Mouse (Mus musculus): Measurements from ENCODE around the gene Gps1. TPM values are rescaled to one million over a fixed set of nuclear protein-coding genes. Genes with fewer than 3 reads are reported as not detected.

Gene Gps1
- polyA plus RNA-seq, 1 experiment from 2014 or later = 167 TPM

- WGBS = 0% methylated on average over 37 of the region's 40 CpGs
- peak overlapping the region; percentile 78 for H3K4me3 ChIP-seq (replicated peaks; ENCODE audit: low read length)
- peaks cover 24% of the 10 kb centered on the region for H3K4me1 ChIP-seq (ENCODE audit: control insufficient read depth, insufficient read depth, low read length)
- H3K9ac ChIP-seq (ENCODE audit: low read length) = peak overlapping the region; percentile 94
- peak overlapping the region; percentile 98 for H3K4me2 ChIP-seq (ENCODE audit: low read depth, low read length)
- peak; percentile 34 for ATAC-seq (ENCODE audit: insufficient read depth, low FRiP score)
- peak overlapping the region; percentile 95 for H3K27ac ChIP-seq (ENCODE audit: low read length)
- peaks cover 14% of the 10 kb centered on the region; the same call in 1 of the 2 replicates for H3K36me3 ChIP-seq (ENCODE audit: control insufficient read depth, insufficient read depth, low read length)
- H3K9me3 ChIP-seq (replicated peaks; ENCODE audit: control insufficient read depth, low read length) = no peaks in the 10 kb centered on the region
- no peaks in the 10 kb centered on the region for H3K27me3 ChIP-seq (ENCODE audit: control insufficient read depth, insufficient read depth, low read length)
Observed at GRCm38 (mm10) chr11:120823551-120823947, 39.5 kb downstream of the Gps1 start.

GRCm38 (mm10) chr11:120823956-120824786, 40.1 kb downstream of the Gps1 start, which contains the start of gene Fasn:
Gene Fasn (minus strand): TSS chr11:120824547.
- peak within 1 kb of the TSS; percentile 98 for H3K4me2 ChIP-seq (ENCODE audit: low read depth, low read length)
- H3K9ac ChIP-seq (ENCODE audit: low read length) = peak within 1 kb of the TSS; percentile 94
- H3K27ac ChIP-seq (ENCODE audit: low read length) = peak within 1 kb of the TSS; percentile 95
- H3K27me3 ChIP-seq (ENCODE audit: control insufficient read depth, insufficient read depth, low read length) = no peaks in the 10 kb centered on the region
- peaks cover 24% of the 10 kb centered on the region for H3K4me1 ChIP-seq (ENCODE audit: control insufficient read depth, insufficient read depth, low read length)
- H3K9me3 ChIP-seq (replicated peaks; ENCODE audit: control insufficient read depth, low read length) = no peaks in the 10 kb centered on the region
- peak within 1 kb of the TSS; percentile 78 for H3K4me3 ChIP-seq (replicated peaks; ENCODE audit: low read length)
- under 1% methylated on average over 108 of the region's 109 CpGs for WGBS
- H3K36me3 ChIP-seq (ENCODE audit: control insufficient read depth, insufficient read depth, low read length) = peaks cover 14% of the 10 kb centered on the region; the same call in 1 of the 2 replicates
- peak; percentile 90 for ATAC-seq (ENCODE audit: insufficient read depth, low FRiP score)

GRCm38 (mm10) chr11:120824787-120825288, 40.8 kb downstream of the Gps1 start:
- Histone ChIP-seq H3K9ac (ENCODE audit: low read length) (peak overlapping the region; percentile 94), H3K27me3 (ENCODE audit: control insufficient read depth, insufficient read depth, low read length) (no peaks in the 10 kb centered on the region), H3K4me2 (ENCODE audit: low read depth, low read length) (peak overlapping the region; percentile 98), H3K27ac (ENCODE audit: low read length) (peak overlapping the region; percentile 95), H3K36me3 (ENCODE audit: control insufficient read depth, insufficient read depth, low read length) (peaks cover 9% of the 10 kb centered on the region; the same call in 1 of the 2 replicates), H3K9me3 (replicated peaks; ENCODE audit: control insufficient read depth, low read length) (no peaks in the 10 kb centered on the region), H3K4me3 (replicated peaks; ENCODE audit: low read length) (peak overlapping the region; percentile 78), H3K4me1 (ENCODE audit: control insufficient read depth, insufficient read depth, low read length) (peaks cover 24% of the 10 kb centered on the region)
- ATAC-seq (ENCODE audit: insufficient read depth, low FRiP score) = peak; percentile 38
- under 1% methylated on average over 21 of the region's 21 CpGs for WGBS

GRCm38 (mm10) chr11:120825289-120825863, 41.3 kb downstream of the Gps1 start:
- H3K9me3 ChIP-seq (replicated peaks; ENCODE audit: control insufficient read depth, low read length) = no peaks in the 10 kb centered on the region
- no peaks in the 10 kb centered on the region for H3K27me3 ChIP-seq (ENCODE audit: control insufficient read depth, insufficient read depth, low read length)
- peak overlapping the region; percentile 98 for H3K4me2 ChIP-seq (ENCODE audit: low read depth, low read length)
- H3K9ac ChIP-seq (ENCODE audit: low read length) = peak overlapping the region; percentile 94
- 0 out of 2 replicates have a peak, but pooled peaks cover 5% of the 10 kb centered on the region for H3K36me3 ChIP-seq (ENCODE audit: control insufficient read depth, insufficient read depth, low read length)
- peak overlapping the region; percentile 95 for H3K27ac ChIP-seq (ENCODE audit: low read length)
- H3K4me3 ChIP-seq (replicated peaks; ENCODE audit: low read length) = peak overlapping the region; percentile 78
- 51% methylated on average over 4 of the region's 4 CpGs for WGBS
- ATAC-seq (ENCODE audit: insufficient read depth, low FRiP score) = no peak
- peaks cover 24% of the 10 kb centered on the region for H3K4me1 ChIP-seq (ENCODE audit: control insufficient read depth, insufficient read depth, low read length)

GRCm38 (mm10) chr11:120826016-120826953, 42.2 kb downstream of the Gps1 start:
- no peak overlapping the region for H3K4me2 ChIP-seq (ENCODE audit: low read depth, low read length)
- peak overlapping the region; percentile 95; the same call in 1 of the 2 replicates for H3K27ac ChIP-seq (ENCODE audit: low read length)
- H3K4me1 ChIP-seq (ENCODE audit: control insufficient read depth, insufficient read depth, low read length) = peaks cover 22% of the 10 kb centered on the region
- H3K9me3 ChIP-seq (replicated peaks; ENCODE audit: control insufficient read depth, low read length) = no peaks in the 10 kb centered on the region
- no peak for ATAC-seq (ENCODE audit: insufficient read depth, low FRiP score)
- H3K9ac ChIP-seq (ENCODE audit: low read length) = peak overlapping the region; percentile 94; the same call in 1 of the 2 replicates
- H3K36me3 ChIP-seq (ENCODE audit: control insufficient read depth, insufficient read depth, low read length) = 0 out of 2 replicates have a peak, but pooled peaks cover under 1% of the 10 kb centered on the region
- H3K27me3 ChIP-seq (ENCODE audit: control insufficient read depth, insufficient read depth, low read length) = no peaks in the 10 kb centered on the region
- 84% methylated on average over 8 of the region's 8 CpGs for WGBS
- H3K4me3 ChIP-seq (replicated peaks; ENCODE audit: low read length) = no peak overlapping the region

- Histone ChIP-seq H3K9ac (ENCODE audit: low read length) (no peak overlapping the region), H3K27me3 (ENCODE audit: control insufficient read depth, insufficient read depth, low read length) (no peaks in the 10 kb centered on the region), H3K4me2 (ENCODE audit: low read depth, low read length) (no peak overlapping the region), H3K36me3 (ENCODE audit: control insufficient read depth, insufficient read depth, low read length) (no peaks in the 10 kb centered on the region), H3K4me3 (replicated peaks; ENCODE audit: low read length) (no peak overlapping the region), H3K4me1 (ENCODE audit: control insufficient read depth, insufficient read depth, low read length) (peaks cover 6% of the 10 kb centered on the region), H3K27ac (ENCODE audit: low read length) (no peak overlapping the region), H3K9me3 (replicated peaks; ENCODE audit: control insufficient read depth, low read length) (no peaks in the 10 kb centered on the region)
- WGBS = 81% methylated on average over 4 of the region's 4 CpGs
- ATAC-seq (ENCODE audit: insufficient read depth, low FRiP score) = no peak
Observed at GRCm38 (mm10) chr11:120828416-120828815, 44.3 kb downstream of the Gps1 start.

GRCm38 (mm10) chr11:120829757-120830532, 45.9 kb downstream of the Gps1 start:
- WGBS = 86% methylated on average over 10 of the region's 10 CpGs
- no peak for ATAC-seq (ENCODE audit: insufficient read depth, low FRiP score)
- Histone ChIP-seq H3K4me3 (replicated peaks; ENCODE audit: low read length) (no peak overlapping the region), H3K9ac (ENCODE audit: low read length) (no peak overlapping the region), H3K4me2 (ENCODE audit: low read depth, low read length) (no peak overlapping the region), H3K4me1 (ENCODE audit: control insufficient read depth, insufficient read depth, low read length) (peaks cover 12% of the 10 kb centered on the region), H3K36me3 (ENCODE audit: control insufficient read depth, insufficient read depth, low read length) (no peaks in the 10 kb centered on the region), H3K27me3 (ENCODE audit: control insufficient read depth, insufficient read depth, low read length) (no peaks in the 10 kb centered on the region), H3K27ac (ENCODE audit: low read length) (no peak overlapping the region), H3K9me3 (replicated peaks; ENCODE audit: control insufficient read depth, low read length) (no peaks in the 10 kb centered on the region)

- Histone ChIP-seq H3K27me3 (ENCODE audit: control insufficient read depth, insufficient read depth, low read length) (no peaks in the 10 kb centered on the region), H3K9ac (ENCODE audit: low read length) (no peak overlapping the region)
- WGBS = 86% methylated on average over 12 of the region's 12 CpGs
Observed at GRCm38 (mm10) chr11:120830686-120831085, 46.6 kb downstream of the Gps1 start.

More at GRCm38 (mm10) chr11:120830686-120831085, 46.6 kb downstream of the Gps1 start:
- Histone ChIP-seq H3K4me3 (replicated peaks; ENCODE audit: low read length) (no peak overlapping the region), H3K27ac (ENCODE audit: low read length) (no peak overlapping the region), H3K9me3 (replicated peaks; ENCODE audit: control insufficient read depth, low read length) (no peaks in the 10 kb centered on the region), H3K4me1 (ENCODE audit: control insufficient read depth, insufficient read depth, low read length) (peaks cover 7% of the 10 kb centered on the region; the same call in 1 of the 2 replicates), H3K4me2 (ENCODE audit: low read depth, low read length) (no peak overlapping the region), H3K36me3 (ENCODE audit: control insufficient read depth, insufficient read depth, low read length) (no peaks in the 10 kb centered on the region)
- ATAC-seq (ENCODE audit: insufficient read depth, low FRiP score) = no peak
